Comparison of ENCODE assay signal across 8 mouse cellular contexts in genomic region chr10:67061367-67061801, GRCm38 (mm10). TPM values are rescaled to one million over a fixed set of nuclear protein-coding genes. Genes with fewer than 3 reads are reported as not detected.
A peak's percentile ranks its signal among the peaks of the same experiment; 100 is the strongest.
DNase-seq lines count a peak whose midpoint lies in the region; ATAC-seq and TF ChIP-seq lines count a peak whose summit lies in the region.

No protein-coding gene starts in this region.

- no peaks in the 10 kb centered on the region for H3K9me3 ChIP-seq in intestine, embryonic 14.5 days (ENCODE audit: control insufficient read depth, low read length)
- no peaks in the 10 kb centered on the region for H3K9me3 ChIP-seq in intestine, postnatal 0 days (ENCODE audit: control insufficient read depth)
- H3K9me3 ChIP-seq in hindbrain, embryonic 10.5 days, result no peaks in the 10 kb centered on the region

- peak overlapping the region; percentile 34 for H3K27ac ChIP-seq in intestine, embryonic 14.5 days (ENCODE audit: low read depth)
- no peak overlapping the region for H3K27ac ChIP-seq in intestine, postnatal 0 days (ENCODE audit: low read depth, low read length)
- H3K27ac ChIP-seq in hindbrain, embryonic 10.5 days, result peak overlapping the region; percentile 78

- ATAC-seq in intestine, embryonic 14.5 days (replicated peaks; ENCODE audit: low FRiP score, low TSS enrichment, low read depth), result no peak
- no peak for ATAC-seq in intestine, postnatal 0 days

- H3K4me2 ChIP-seq in intestine, embryonic 14.5 days (ENCODE audit: low read length), result no peak overlapping the region
- H3K4me2 ChIP-seq in intestine, postnatal 0 days (replicated peaks; ENCODE audit: low read depth), result no peak overlapping the region; the same call in 1 of the 2 replicates

- TF ChIP-seq CTCF in intestine, postnatal 0 days (IDR thresholded peaks at IDR 0.05; ENCODE audit: low read depth), result no peak

- no peaks in the 10 kb centered on the region for H3K27me3 ChIP-seq in intestine, embryonic 14.5 days (replicated peaks; ENCODE audit: control insufficient read depth, insufficient read depth, low read length)
- H3K27me3 ChIP-seq in intestine, postnatal 0 days (replicated peaks; ENCODE audit: control insufficient read depth, insufficient read depth, low read length), result no peaks in the 10 kb centered on the region
- no peaks in the 10 kb centered on the region for H3K27me3 ChIP-seq in hindbrain, embryonic 10.5 days (ENCODE audit: insufficient read depth, poor library complexity, severe bottlenecking)

- no peak for DNase-seq in intestine, embryonic 14.5 days (ENCODE audit: low spot score)
- peak; percentile 66 for DNase-seq in embryo, embryonic 11 days
- peak; percentile 46 for DNase-seq in hindbrain, embryonic 10.5 days (ENCODE audit: low spot score)
- DNase-seq in lung, postnatal 25 days (ENCODE audit: low spot score), result peak; percentile 48
- DNase-seq in ovary, postnatal 14 days (ENCODE audit: low spot score), result no peak
- no peak for DNase-seq in liver
- no peak for DNase-seq in kidney, adult 8-10 months

- 49% methylated on average over 10 of the region's 10 CpGs for WGBS in intestine, embryonic 14.5 days
- WGBS in intestine, postnatal 0 days, result 62% methylated on average over 10 of the region's 10 CpGs
- 33% methylated on average over 10 of the region's 10 CpGs for WGBS in hindbrain, embryonic 10.5 days

- no peak overlapping the region for H3K9ac ChIP-seq in intestine, embryonic 14.5 days (ENCODE audit: low read length)
- H3K9ac ChIP-seq in intestine, postnatal 0 days (ENCODE audit: low read depth, low read length), result no peak overlapping the region

- H3K36me3 ChIP-seq in intestine, embryonic 14.5 days (ENCODE audit: control insufficient read depth, insufficient read depth, low read length), result no peaks in the 10 kb centered on the region
- no peaks in the 10 kb centered on the region for H3K36me3 ChIP-seq in intestine, postnatal 0 days (ENCODE audit: control insufficient read depth, insufficient read depth)
- H3K36me3 ChIP-seq in hindbrain, embryonic 10.5 days, result no peaks in the 10 kb centered on the region

- no peak overlapping the region for H3K4me3 ChIP-seq in intestine, embryonic 14.5 days (ENCODE audit: low read depth, low read length)
- no peak overlapping the region for H3K4me3 ChIP-seq in intestine, postnatal 0 days (ENCODE audit: low read depth, low read length)
- no peak overlapping the region for H3K4me3 ChIP-seq in hindbrain, embryonic 10.5 days

- peaks cover 5% of the 10 kb centered on the region; the same call in 1 of the 2 replicates for H3K4me1 ChIP-seq in intestine, embryonic 14.5 days (replicated peaks; ENCODE audit: control insufficient read depth, insufficient read depth, low read length)
- H3K4me1 ChIP-seq in intestine, postnatal 0 days (replicated peaks; ENCODE audit: control insufficient read depth, insufficient read depth, low read length), result no peaks in the 10 kb centered on the region
- peaks cover 24% of the 10 kb centered on the region for H3K4me1 ChIP-seq in hindbrain, embryonic 10.5 days (replicated peaks)

RNA-seq across cellular contexts. Expression of gene Jmjd1c, which starts 34.5 kb away (rescaled TPM):
- polyA plus RNA-seq in intestine, embryonic 14.5 days (2014; fragmentation: Nextera tagmentation; extraction: Ambion mirVana), result 43.6 and 47.5 TPM in 2 replicates
- polyA plus RNA-seq in intestine, postnatal 0 days (2015; fragmentation: Nextera tagmentation; extraction: Ambion mirVana), result 33.4 and 39.6 TPM in 2 replicates
- 32.7 and 36.7 TPM in 2 replicates for polyA plus RNA-seq in hindbrain, embryonic 10.5 days (2016; fragmentation: Nextera tagmentation; extraction: Ambion mirVana)

RNA-seq across cellular contexts. Expression of gene Reep3, which starts 35.4 kb away (rescaled TPM):
- polyA plus RNA-seq in intestine, embryonic 14.5 days (2014; fragmentation: Nextera tagmentation; extraction: Ambion mirVana), result 35.7 and 38.2 TPM in 2 replicates
- 77.4 and 81.2 TPM in 2 replicates for polyA plus RNA-seq in intestine, postnatal 0 days (2015; fragmentation: Nextera tagmentation; extraction: Ambion mirVana)
- polyA plus RNA-seq in hindbrain, embryonic 10.5 days (2016; fragmentation: Nextera tagmentation; extraction: Ambion mirVana), result 34.7 and 35.1 TPM in 2 replicates

Comparison
In these comparisons a context has a peak if more than half of its experiments do, and no peak if none do; other contexts are left out.
1. DNase-seq: peak in embryo, embryonic 11 days (single experiment), hindbrain, embryonic 10.5 days (single experiment) and lung, postnatal 25 days (single experiment); none in intestine, embryonic 14.5 days (single experiment), ovary, postnatal 14 days (single experiment), liver (single experiment) and kidney, adult 8-10 months (0 of 2).